8 mouse cellular contexts compared by ENCODE assay signal in the genomic region with DNA sequence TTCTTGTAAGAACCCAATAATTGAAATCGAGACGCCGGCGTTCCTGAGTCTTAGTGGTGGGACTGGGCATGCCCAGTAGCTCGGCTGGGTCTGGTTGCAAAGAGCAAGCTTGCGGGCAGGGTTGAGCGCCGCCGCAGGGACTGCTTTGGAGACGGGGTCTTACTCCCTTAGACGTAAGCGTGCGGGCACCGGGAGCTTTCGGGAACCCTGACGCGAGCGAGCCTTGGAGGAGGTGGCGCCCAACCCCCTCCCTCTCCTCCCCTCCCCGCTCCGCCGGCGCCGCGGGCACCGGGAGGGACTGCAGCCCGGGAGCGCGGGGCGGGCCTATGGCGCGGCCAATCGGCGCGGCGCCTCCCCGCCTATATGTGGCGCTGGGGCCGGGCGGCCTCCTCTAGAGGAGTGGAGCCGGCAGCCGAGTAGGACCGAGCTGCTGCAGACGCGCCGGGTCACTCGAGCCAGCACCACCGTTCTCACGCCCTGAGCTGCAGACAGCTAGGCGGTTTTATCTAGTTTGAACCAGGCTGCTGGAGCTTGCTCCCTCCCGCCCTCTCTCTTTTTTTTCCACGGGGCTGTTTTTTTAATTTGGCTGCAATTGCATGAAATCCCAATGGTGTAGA. TPM values are rescaled to one million over a fixed set of nuclear protein-coding genes. Genes with fewer than 3 reads are reported as not detected.
A peak's percentile ranks its signal among the peaks of the same experiment; 100 is the strongest.
DNase-seq lines count a peak whose midpoint lies in the region; ATAC-seq and TF ChIP-seq lines count a peak whose summit lies in the region.

No protein-coding gene starts in this region.

- no peaks in the 10 kb centered on the region for H3K27me3 ChIP-seq in hindbrain, postnatal 0 days (ENCODE audit: insufficient read depth, low read length)

- H3K9me3 ChIP-seq in hindbrain, postnatal 0 days (ENCODE audit: low read length) = no peaks in the 10 kb centered on the region

- peak; percentile 36 for TF ChIP-seq CTCF in gastrocnemius, adult 2 months (IDR thresholded peaks at IDR 0.05)
- TF ChIP-seq CTCF in hindbrain, postnatal 0 days (IDR thresholded peaks at IDR 0.05; ENCODE audit: low read depth) = peak; percentile 25; the same call in 1 of the 2 replicates
- peak; percentile 49 for TF ChIP-seq CTCF in left cerebral cortex, adult 2 months (IDR thresholded peaks at IDR 0.05)

- H3K9ac ChIP-seq in hindbrain, postnatal 0 days (replicated peaks; ENCODE audit: low read length) = peak overlapping the region; percentile 99

- DNase-seq in gastrocnemius, adult 2 months = peak; percentile 96
- DNase-seq in hindbrain, postnatal 0 days (ENCODE audit: low spot score) = peak; percentile 98
- DNase-seq in left cerebral cortex, adult 2 months (ENCODE audit: extremely low spot score in 1 of 2, low spot score in 2 of 2) = peak; percentile 94 to 96
- DNase-seq in retina, postnatal 7 days (ENCODE audit: low read depth, low spot score) = peak; percentile 86
- DNase-seq in urinary bladder, adult 18-20 months (ENCODE audit: low spot score in 2 of 2) = peak; percentile 91

- intact Hi-C loops in gastrocnemius, adult 2 months (cut with DNase I) = loop anchor here (1.0 to 5.0 kb wide), 2 partner anchors 258 to 372 kb away; no protein-coding TSS in a partner anchor
- intact Hi-C loops in left cerebral cortex, adult 2 months (cut with DNase I) = loop anchor here (2.0 kb wide), 4 partner anchors 51 to 315 kb away; no protein-coding TSS in a partner anchor

- no peaks in the 10 kb centered on the region; the same call in 1 of the 2 replicates for H3K36me3 ChIP-seq in hindbrain, postnatal 0 days (ENCODE audit: insufficient read depth, low read length)
- H3K36me3 ChIP-seq in macrophage (ENCODE audit: inconsistent target) = no peaks in the 10 kb centered on the region

- no peaks in the 10 kb centered on the region for H3K79me2 ChIP-seq in macrophage (ENCODE audit: inconsistent target)

- under 1% methylated on average over 42 of the region's 52 CpGs for WGBS in hindbrain, postnatal 0 days
- 0% methylated on average over 52 of the region's 52 CpGs for WGBS in macrophage (ENCODE audit: missing documents)

- H3K4me1 ChIP-seq in hindbrain, postnatal 0 days (ENCODE audit: insufficient read depth, low read length) = peaks cover 9% of the 10 kb centered on the region; the same call in 1 of the 2 replicates

- H3K4me3 ChIP-seq in gastrocnemius, adult 2 months = peak overlapping the region; percentile 83
- peak overlapping the region; percentile 74 for H3K4me3 ChIP-seq in hindbrain, postnatal 0 days (ENCODE audit: low read length)
- peak overlapping the region; percentile 86 for H3K4me3 ChIP-seq in left cerebral cortex, adult 2 months
- H3K4me3 ChIP-seq in macrophage (ENCODE audit: inconsistent target) = peak overlapping the region; percentile 37

- ATAC-seq in activated CD4-positive, CD25-positive, alpha-beta regulatory T cell, adult 4 months = peak; percentile 83
- ATAC-seq in common myeloid progenitor, adult 5-6 weeks (replicated peaks; ENCODE audit: low read depth, poor library complexity, severe bottlenecking) = peak; percentile 73
- peak; percentile 95 for ATAC-seq in hindbrain, postnatal 0 days

- H3K4me2 ChIP-seq in hindbrain, postnatal 0 days (ENCODE audit: low read depth, low read length) = peak overlapping the region; percentile 64

- peak overlapping the region; percentile 96 for H3K27ac ChIP-seq in gastrocnemius, adult 2 months
- H3K27ac ChIP-seq in hindbrain, postnatal 0 days = peak overlapping the region; percentile 100
- H3K27ac ChIP-seq in left cerebral cortex, adult 2 months = peak overlapping the region; percentile 98
- H3K27ac ChIP-seq in macrophage = no peak overlapping the region

RNA-seq across cellular contexts. Expression of a gene that starts 52.5 kb away (rescaled TPM):
- 1 to 10 TPM; 3.8 to 5.4 TPM for polyA plus RNA-seq in activated CD4-positive, CD25-positive, alpha-beta regulatory T cell, adult 4 months (2017; shearing (Covaris generic))
- total RNA-seq in common myeloid progenitor, adult 5-6 weeks (2017) = not detected in 2 replicates
- under 1 TPM in 1 of 2 experiments, not detected in 1; 0.64 TPM for total RNA-seq in gastrocnemius, adult 2 months (2021)
- total RNA-seq in hindbrain, postnatal 0 days (2014; rRNA removed) = 125 and 187 TPM in 2 replicates
- 243 and 245 TPM in 2 replicates for polyA plus RNA-seq in hindbrain, postnatal 0 days (2015; fragmentation: Nextera tagmentation; extraction: Ambion mirVana)
- 100 to 1,000 TPM; 178 to 186 TPM for total RNA-seq in left cerebral cortex, adult 2 months (2021)
- not detected for total RNA-seq in macrophage (2018; cell fraction: chromatin; rRNA removed)
- total RNA-seq in macrophage (2018; cell fraction: cytosol; rRNA removed) = not detected
- total RNA-seq in macrophage (2018; cell fraction: nucleus; rRNA removed) = not detected
- polyA plus RNA-seq in macrophage (2018) = not detected in 3 replicates

Comparison
In these comparisons a context has a peak if more than half of its experiments do, and no peak if none do; other contexts are left out.
1. RNA of a gene that starts 52.5 kb away (total RNA-seq): 125 to 187 TPM in hindbrain, postnatal 0 days and 178 to 186 TPM in left cerebral cortex, adult 2 months; 0.64 TPM in gastrocnemius, adult 2 months and not detected in common myeloid progenitor, adult 5-6 weeks; every median in the first group is over 10 times any median in the second.
2. Peak in every context shown above with its lines, with median percentiles within 50 percentile points of each other: ATAC-seq, DNase-seq, H3K4me3 ChIP-seq and CTCF ChIP-seq.